Mouse (Mus musculus) adrenal gland, postnatal 10 days (tissue): ENCODE data around the gene Krtap16-1. TPM values are rescaled to one million over a fixed set of nuclear protein-coding genes. Genes with fewer than 3 reads are reported as not detected.

Experiments used
- DNase-seq: peaks from one replicate; pipeline ENCODE4 v3.0.0; 2021; ENCODE audit warnings: mixed read lengths
- total RNA-seq, 2 experiments: library from RNA; stranded (reverse); gene quantifications; 2 replicates each; pipeline ENCODE4 v1.2.3; 2021

Krtap16-1 gene
- total RNA-seq, 2 experiments from 2014 or later = not detected

DNA sequence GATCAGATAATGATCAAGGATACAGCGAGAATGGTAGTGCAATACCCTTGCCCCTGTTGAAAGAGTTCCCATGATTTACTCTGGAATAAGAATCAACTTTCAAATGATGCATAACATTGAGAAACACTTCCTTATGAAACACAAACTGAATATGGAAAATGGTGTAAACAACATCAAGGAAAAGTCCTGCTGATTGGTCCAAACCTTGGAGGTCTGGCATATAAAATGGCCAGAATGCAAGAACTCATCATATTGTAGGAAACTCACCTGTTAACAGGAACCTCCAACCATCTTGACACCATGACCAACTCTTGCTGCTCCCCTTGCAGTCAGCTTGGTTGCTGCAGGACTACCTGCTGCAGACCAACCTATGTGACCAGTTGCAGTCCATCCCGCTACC lies 38.2 kb downstream of the Krtap16-1 start, which contains the start of gene Krtap9-5:
TSS of gene Krtap9-5 (plus strand) at position 301 of the 400 bp plus-strand sequence.
- DNase-seq = no peak

DNA sequence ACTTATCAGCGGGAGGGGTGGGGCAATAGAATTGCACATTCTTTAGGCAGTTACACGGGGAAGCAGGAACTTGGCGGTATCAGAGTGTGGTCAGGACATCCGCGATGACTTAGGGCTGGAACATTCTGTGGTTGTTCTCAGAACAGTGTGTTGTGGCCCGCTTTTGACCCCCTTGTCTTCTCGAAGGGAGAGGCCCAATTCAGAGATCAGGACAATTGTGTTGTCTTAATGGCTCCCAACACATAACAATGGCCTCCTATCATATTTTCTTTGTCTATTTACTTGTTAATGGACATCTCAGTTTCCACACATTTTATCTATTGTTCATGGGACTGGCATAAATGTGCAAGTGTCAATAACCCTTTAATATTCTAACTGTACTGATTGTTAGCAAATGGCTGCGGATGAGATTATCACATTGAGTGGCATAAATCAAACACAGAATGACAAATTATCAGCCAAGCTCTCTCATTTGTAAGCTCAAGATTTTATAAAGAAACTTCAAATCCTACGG lies 48.6 kb downstream of the Krtap16-1 start:
- DNase-seq = no peak

- no peak for DNase-seq
These were observed 50.4 kb downstream of the Krtap16-1 start, which contains the start of gene Krtap31-2 for GRCm38 (mm10) chr11:99935991-99936390. Gene Krtap31-2, plus strand, starts transcription at chr11:99936291.

Other genes with a start within 250 kb of the Krtap16-1 start
- gene Gm11595, start 213.7 kb downstream of the Krtap16-1 start, total RNA-seq = not detected
- gene Krtap4-8, start 205.9 kb downstream of the Krtap16-1 start, total RNA-seq = not detected
- gene Krtap4-9, start 201.4 kb downstream of the Krtap16-1 start, total RNA-seq = not detected
- gene Gm11596, start 193.1 kb downstream of the Krtap16-1 start, total RNA-seq = not detected
- not detected for gene Gm11569, start 187.7 kb downstream of the Krtap16-1 start, total RNA-seq
- gene Gm11554, start 182.2 kb downstream of the Krtap16-1 start, total RNA-seq = not detected
- not detected for gene Krtap4-13, start 176.7 kb downstream of the Krtap16-1 start, total RNA-seq
- gene Gm11564, start 170.9 kb downstream of the Krtap16-1 start, total RNA-seq = not detected
- not detected for gene 2300003K06Rik, start 148.5 kb downstream of the Krtap16-1 start, total RNA-seq
- not detected for gene Krtap4-16, start 135.0 kb downstream of the Krtap16-1 start, total RNA-seq
- gene Gm11568, start 128.7 kb downstream of the Krtap16-1 start, total RNA-seq = not detected
- not detected for gene Gm11559, start 122.1 kb downstream of the Krtap16-1 start, total RNA-seq
- not detected for gene Krtap9-1, start 113.2 kb downstream of the Krtap16-1 start, total RNA-seq
- not detected for gene Gm11567, start 107.4 kb downstream of the Krtap16-1 start, total RNA-seq
- gene Krtap31-1, start 78.7 kb downstream of the Krtap16-1 start, total RNA-seq = not detected
- gene Gm11565, start 71.8 kb downstream of the Krtap16-1 start, total RNA-seq = not detected
- gene Krtap31-2, start 50.3 kb downstream of the Krtap16-1 start, total RNA-seq = not detected
- not detected for gene Krtap9-5, start 38.1 kb downstream of the Krtap16-1 start, total RNA-seq
- not detected for gene Krtap29-1, start 7.5 kb downstream of the Krtap16-1 start, total RNA-seq
- not detected for gene Krtap17-1, start 7.4 kb upstream of the Krtap16-1 start, total RNA-seq
- not detected for gene Krt33a, start 29.6 kb upstream of the Krtap16-1 start, total RNA-seq
- gene Krt33b, start 43.3 kb upstream of the Krtap16-1 start, total RNA-seq = not detected
- gene Krt34, start 55.0 kb upstream of the Krtap16-1 start, total RNA-seq = not detected
- gene Krt31, start 64.0 kb upstream of the Krtap16-1 start, total RNA-seq = not detected
- not detected for gene Krt32, start 101.6 kb upstream of the Krtap16-1 start, total RNA-seq
- gene Krt35, start 109.6 kb upstream of the Krtap16-1 start, total RNA-seq = not detected
- gene Krt36, start 119.0 kb upstream of the Krtap16-1 start, total RNA-seq = under 1 TPM; 0.21 to 0.51 TPM
- gene Krt13, start 135.0 kb upstream of the Krtap16-1 start, total RNA-seq = not detected
- gene Krt15, start 149.3 kb upstream of the Krtap16-1 start, total RNA-seq = not detected
- gene Krt19, start 162.1 kb upstream of the Krtap16-1 start, total RNA-seq = 10 to 100 TPM in 1 of 2 experiments, 1 to 10 TPM in 1; 9.5 to 11.0 TPM
- under 1 TPM in 1 of 2 experiments, not detected in 1; 0.21 TPM for gene Krt9, start 206.6 kb upstream of the Krtap16-1 start, total RNA-seq
- 1 to 10 TPM in 1 of 2 experiments, under 1 TPM in 1; 0.45 to 1.2 TPM for gene Krt14, start 221.0 kb upstream of the Krtap16-1 start, total RNA-seq